Mouse (Mus musculus): ENCODE data around the gene Olfr1337. TPM values are rescaled to one million over a fixed set of nuclear protein-coding genes. Genes with fewer than 3 reads are reported as not detected.

Gene Olfr1337
- polyA plus RNA-seq, 1 experiment from 2014 or later: not detected

Other genes starting within 250 kb of the Olfr1337 start
- 0.16 and 0.45 TPM in 2 replicates for gene Tmem125, start 238.5 kb downstream of the Olfr1337 start, polyA plus RNA-seq (2014; fragmentation: Nextera tagmentation; extraction: Ambion mirVana)
- gene Cfap57, start 161.8 kb downstream of the Olfr1337 start, polyA plus RNA-seq (2014; fragmentation: Nextera tagmentation; extraction: Ambion mirVana): 1.2 and 1.5 TPM in 2 replicates
- 106 and 111 TPM in 2 replicates for gene Ebna1bp2, start 161.8 kb downstream of the Olfr1337 start, polyA plus RNA-seq (2014; fragmentation: Nextera tagmentation; extraction: Ambion mirVana)
- not detected in 2 replicates for gene Olfr62, start 123.6 kb downstream of the Olfr1337 start, polyA plus RNA-seq (2014; fragmentation: Nextera tagmentation; extraction: Ambion mirVana)
- not detected in 2 replicates for gene Olfr1342, start 89.8 kb downstream of the Olfr1337 start, polyA plus RNA-seq (2014; fragmentation: Nextera tagmentation; extraction: Ambion mirVana)
- gene Olfr1341, start 79.1 kb downstream of the Olfr1337 start, polyA plus RNA-seq (2014; fragmentation: Nextera tagmentation; extraction: Ambion mirVana): not detected in 2 replicates
- gene Olfr1340, start 62.4 kb downstream of the Olfr1337 start, polyA plus RNA-seq (2014; fragmentation: Nextera tagmentation; extraction: Ambion mirVana): not detected in 2 replicates
- not detected in 2 replicates for gene Olfr1339, start 50.4 kb downstream of the Olfr1337 start, polyA plus RNA-seq (2014; fragmentation: Nextera tagmentation; extraction: Ambion mirVana)
- not detected in 2 replicates for gene Olfr1338, start 23.8 kb downstream of the Olfr1337 start, polyA plus RNA-seq (2014; fragmentation: Nextera tagmentation; extraction: Ambion mirVana)
- not detected in 2 replicates for gene Olfr1335, start 27.4 kb upstream of the Olfr1337 start, polyA plus RNA-seq (2014; fragmentation: Nextera tagmentation; extraction: Ambion mirVana)
- not detected in 2 replicates for gene Olfr1333, start 53.7 kb upstream of the Olfr1337 start, polyA plus RNA-seq (2014; fragmentation: Nextera tagmentation; extraction: Ambion mirVana)
- not detected in 2 replicates for gene Olfr1331, start 82.1 kb upstream of the Olfr1337 start, polyA plus RNA-seq (2014; fragmentation: Nextera tagmentation; extraction: Ambion mirVana)
- not detected in 2 replicates for gene Olfr1330, start 106.0 kb upstream of the Olfr1337 start, polyA plus RNA-seq (2014; fragmentation: Nextera tagmentation; extraction: Ambion mirVana)
- gene Olfr1329, start 134.9 kb upstream of the Olfr1337 start, polyA plus RNA-seq (2014; fragmentation: Nextera tagmentation; extraction: Ambion mirVana): not detected in 2 replicates
- 0.04 TPM in 1 of 2 replicates, not detected in the other for gene Olfr1328, start 156.0 kb upstream of the Olfr1337 start, polyA plus RNA-seq (2014; fragmentation: Nextera tagmentation; extraction: Ambion mirVana)
- not detected in 2 replicates for gene Lao1, start 179.0 kb upstream of the Olfr1337 start, polyA plus RNA-seq (2014; fragmentation: Nextera tagmentation; extraction: Ambion mirVana)

All from heart, embryonic 11.5 days (tissue).